Mouse (Mus musculus) liver, postnatal 0 days (tissue): ENCODE results near the gene 1500009L16Rik.

Experiments used
- CTCF ChIP-seq: sonication (generic); IDR thresholded peaks from 2 replicates; pipeline ENCODE4 v1.5.1; 2016; ENCODE audit warnings: antibody characterized with exemption, low read depth
- EP300 ChIP-seq: IDR thresholded peaks from 2 replicates; pipeline ENCODE4 v1.6.1; 2016; ENCODE audit warnings: antibody characterized with exemption, low read depth, mild to moderate bottlenecking

- TF ChIP-seq CTCF (no peak), EP300 (no peak)
Observed at GRCm38 (mm10) chr10:83753056-83753455, 30.4 kb downstream of the 1500009L16Rik start.
